Mouse (Mus musculus) mesoderm, embryonic 11.5 days (tissue): Measurements from ENCODE around the gene Tmem230.
"Not testable (repeated sequence)": the region's sequence is repeated elsewhere in the genome, so short reads cannot be mapped to it uniquely, and the experiment has no call there.

ENCODE experiments used
- DNase-seq: peaks from one replicate; pipeline ENCODE4 v3.0.0-alpha.2; 2012; ENCODE audit warnings: low read depth, low spot score

Gene Tmem230

DNA sequence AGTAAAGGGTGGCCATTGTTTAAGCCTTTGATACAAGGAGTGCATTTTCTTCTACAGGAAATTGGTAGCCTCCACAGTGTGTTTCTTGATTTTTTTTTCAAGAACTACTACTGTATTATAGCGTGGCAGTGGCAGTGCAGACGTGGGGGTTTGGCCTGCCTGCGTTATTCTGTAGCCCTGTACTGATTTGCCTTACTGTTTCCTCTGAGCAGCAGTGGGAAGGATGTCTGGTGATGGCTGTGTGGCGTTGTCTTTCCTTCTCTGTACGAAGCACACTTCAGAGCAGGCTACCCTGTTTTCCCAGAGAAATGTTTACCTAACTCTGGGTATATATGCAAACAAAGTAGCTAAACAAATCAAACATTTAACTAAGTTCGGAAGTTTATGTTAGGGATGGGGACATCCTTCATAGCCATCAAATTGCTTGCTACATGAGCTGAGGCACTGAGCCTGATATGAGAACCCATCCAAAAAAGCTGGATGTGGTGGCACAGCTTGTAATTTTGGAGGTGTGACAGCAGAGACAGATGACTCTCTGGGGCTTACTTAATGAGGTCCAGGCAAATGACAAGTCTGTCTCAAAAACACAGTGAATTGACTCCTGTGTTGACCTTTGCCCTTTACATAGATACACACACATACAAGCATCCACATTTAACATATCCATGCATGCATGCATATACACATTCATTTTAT lies 25.2 kb upstream of the Tmem230 start:
- DNase-seq: no peak

DNA sequence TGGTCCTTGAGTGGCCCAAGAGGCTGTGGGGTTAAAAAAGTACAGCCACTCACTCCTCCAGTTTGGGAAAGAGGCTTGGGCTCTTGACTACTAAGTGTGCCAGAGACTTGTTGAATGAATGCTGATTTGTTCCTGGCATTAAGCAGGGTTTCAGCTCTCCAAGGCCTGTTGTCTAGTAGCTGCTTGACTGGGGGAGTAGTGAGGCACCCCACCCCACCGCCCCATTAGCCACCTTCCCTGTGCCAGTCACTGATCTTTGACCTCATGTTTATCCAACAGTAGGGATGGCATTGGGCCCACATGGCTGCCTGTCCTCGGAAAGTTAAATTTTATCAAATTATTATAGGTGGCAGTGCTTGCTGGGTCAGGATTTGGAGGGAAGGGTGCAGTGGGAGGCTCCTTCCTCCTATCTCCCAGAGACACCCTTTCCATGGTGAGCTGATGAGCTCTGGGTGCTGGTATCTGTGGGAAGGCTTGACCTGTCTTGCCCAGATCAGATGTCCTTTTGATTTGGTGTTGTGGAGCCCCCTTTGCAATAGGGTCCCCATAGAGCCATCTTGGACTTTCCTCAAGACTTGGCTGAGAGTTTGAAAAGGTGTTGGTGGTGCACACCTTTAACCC lies 22.8 kb upstream of the Tmem230 start:
- no peak for DNase-seq

DNA sequence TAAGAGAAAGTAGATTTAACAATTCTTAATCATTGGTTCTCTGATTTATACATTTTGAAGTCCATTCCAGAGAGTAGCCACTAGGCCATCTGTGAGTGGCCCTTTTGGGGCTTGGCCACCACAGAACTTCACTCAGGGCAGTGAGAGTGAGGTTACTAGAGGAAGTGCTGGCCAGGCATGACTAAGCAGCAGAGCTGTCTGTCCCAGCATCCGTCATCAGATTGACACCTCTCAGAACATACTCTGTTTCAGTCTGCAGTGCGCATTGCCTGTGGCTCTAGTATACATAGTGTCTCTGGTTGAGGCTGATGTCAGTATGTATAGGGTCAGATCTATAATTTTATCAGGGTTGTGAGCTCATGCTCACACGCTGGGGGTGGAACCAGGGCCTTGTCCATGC lies 21.6 kb upstream of the Tmem230 start:
- DNase-seq: no peak

DNA sequence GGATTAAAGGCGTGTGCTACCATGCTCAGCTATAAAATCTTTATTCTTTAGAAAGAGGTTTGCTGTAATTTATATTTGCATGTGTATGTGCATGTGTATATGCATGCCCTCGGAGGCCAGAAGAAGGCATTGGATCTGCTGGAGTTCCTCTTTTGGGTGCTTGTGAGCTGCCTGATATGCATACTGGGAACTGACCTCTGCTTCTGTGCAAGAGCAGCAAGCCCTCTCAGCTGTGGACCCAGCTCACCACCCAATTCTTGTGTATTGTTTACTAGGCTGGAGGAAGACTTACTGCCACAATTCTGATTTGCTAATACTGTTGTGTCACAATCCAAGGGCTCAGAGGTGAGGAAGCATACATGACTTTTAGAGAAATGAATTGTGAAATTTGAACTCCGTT lies 18.5 kb upstream of the Tmem230 start:
- DNase-seq: no peak

DNA sequence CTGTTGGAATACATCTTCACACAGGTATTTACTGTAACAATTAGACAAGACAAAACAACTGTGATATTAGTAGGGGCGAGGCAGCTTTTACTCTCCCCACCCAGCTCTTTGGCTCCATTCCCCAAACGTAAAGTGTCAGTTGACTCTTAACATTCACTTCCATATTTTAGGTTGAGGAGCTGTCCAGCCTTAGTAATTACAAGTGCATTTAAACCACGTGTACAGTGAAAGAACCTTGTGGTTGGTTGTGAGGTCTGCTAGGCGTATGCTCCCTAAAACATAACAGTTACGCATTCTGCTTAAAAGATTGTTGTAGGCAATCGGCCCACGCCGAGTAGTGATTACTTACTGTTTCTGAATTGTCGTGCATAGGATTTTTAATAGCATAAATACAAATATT lies 17.6 kb upstream of the Tmem230 start:
- no peak for DNase-seq

DNA sequence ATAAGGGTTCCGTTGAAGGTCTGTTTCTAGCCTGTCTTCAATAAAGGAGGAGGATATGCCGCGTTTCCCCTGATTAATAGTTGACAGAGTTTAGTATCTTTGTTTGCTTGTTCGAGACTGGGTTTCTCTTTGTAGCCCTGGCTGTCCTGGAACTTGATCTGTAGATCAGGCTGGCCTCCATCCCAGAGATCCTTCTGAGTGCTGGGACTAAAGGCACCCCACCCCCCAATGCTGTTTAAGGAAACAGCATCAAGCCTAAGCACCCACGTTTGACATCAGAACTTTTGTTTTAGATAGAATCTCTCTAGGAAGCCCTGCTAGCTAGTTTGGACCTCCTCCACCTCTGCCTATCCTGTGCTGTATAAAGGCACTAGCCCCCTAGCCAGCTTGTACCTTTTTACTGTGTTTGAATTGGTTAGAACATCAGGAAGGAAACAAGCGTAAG lies 16.7 kb upstream of the Tmem230 start:
- DNase-seq: no peak

DNA sequence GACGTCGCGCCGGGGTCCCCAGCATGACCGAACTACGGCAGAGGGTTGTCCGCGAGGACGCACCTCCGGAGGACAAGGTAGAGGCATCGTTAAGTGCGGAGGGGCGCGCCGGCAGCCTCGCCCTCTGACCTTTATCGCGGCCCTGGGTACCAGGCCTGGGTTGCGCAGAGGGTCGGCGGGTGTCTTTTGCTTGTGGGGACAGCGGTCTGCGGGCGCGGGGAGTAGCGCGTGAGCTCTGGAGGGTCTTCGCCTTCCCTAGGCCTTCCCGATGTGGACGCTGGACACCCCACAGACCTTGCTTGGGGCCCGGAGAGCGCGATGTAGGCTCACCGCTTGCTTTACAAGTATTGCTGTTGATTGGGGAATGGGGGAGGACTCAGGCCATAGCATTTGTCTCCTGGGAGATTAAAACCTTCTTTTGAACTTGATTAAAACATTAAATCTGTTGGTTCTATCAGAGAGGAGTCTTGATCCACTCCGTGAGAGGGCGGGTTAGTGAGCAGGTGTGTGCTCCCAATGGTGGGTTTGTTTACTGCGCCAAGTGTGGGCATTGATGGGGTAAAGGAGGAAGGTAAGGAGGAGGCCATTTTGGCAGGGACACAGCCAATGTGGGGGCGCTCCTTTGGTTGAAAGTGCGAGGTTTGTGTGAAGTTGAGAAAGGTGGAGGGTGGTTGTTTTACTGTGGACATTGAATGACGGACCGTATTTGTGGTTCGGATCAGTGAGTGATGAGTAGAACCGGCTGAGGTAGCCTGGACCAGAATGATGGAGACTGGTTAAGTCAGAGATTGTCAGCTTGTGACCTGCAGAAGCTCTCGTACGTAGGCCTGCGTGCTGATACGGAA lies 16.0 kb upstream of the Tmem230 start:
- no peak for DNase-seq

DNA sequence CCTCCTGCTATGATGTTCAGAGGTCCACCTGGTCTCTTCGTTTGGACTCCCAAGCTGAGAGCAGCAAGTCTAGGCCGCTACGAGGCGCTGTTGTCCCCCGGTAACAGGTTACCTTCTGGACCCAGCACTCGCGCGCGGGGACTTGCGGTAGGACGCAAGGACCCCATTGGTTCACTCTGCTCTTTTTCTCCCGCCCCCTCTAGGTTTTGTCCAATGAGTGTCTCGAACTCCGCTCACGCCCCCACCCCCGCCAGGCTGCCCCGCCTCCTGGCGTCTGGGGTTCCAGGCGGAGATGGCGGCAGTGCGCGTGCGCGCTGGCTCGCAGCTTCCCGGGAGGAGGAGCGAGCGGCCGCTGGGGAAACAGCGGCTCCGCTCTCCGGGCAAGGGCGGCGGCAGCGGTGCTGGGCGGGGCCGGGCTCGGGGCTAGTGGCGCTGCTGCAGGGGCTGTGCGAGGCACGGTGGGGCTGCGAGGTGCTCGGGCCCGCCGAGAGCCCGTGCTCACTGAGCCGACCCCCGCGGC lies 15.3 kb upstream of the Tmem230 start, which contains the start of gene Cds2:
Cds2 (plus strand) TSS at position 270 of the 520 bp plus-strand sequence.
- DNase-seq: peak; percentile 99

DNA sequence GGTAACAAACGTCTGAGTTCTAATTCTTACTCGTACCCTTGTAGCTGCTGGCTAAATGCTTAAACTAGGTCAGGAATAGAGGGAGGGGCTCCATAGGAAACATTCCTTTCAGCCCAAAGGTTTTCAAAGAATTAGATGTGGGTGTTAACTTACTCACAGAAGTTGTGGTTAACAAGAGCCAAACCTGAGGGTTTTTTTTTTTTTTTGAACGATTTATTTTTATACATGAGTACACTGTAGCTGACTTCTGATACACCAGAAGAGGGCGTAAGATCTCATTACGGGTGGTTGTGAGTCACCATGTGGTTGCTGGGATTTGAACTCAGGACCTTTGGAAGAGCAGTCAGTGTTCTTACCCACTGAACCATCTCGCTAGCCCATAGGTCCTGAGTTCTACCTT lies 14.6 kb upstream of the Tmem230 start:
- no peak for DNase-seq

DNA sequence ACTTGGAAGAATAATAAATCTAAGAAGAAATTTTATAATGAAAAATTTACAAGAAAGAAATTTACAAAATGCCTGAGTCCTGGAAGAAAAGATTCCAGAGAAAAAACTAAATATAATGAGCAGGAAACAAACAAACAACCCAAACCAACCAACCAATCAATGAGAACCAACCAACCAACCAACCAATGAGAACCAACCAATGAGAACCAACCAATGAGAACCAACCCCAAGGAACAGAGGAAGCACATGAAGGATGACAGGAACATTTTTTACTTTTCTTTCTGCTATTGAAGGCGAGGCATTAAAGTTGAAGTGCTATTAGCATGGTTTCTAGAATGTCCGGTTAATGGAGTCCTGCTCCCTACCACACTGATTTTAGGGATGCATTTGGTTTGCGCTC lies 13.0 kb upstream of the Tmem230 start:
- no peak for DNase-seq

DNA sequence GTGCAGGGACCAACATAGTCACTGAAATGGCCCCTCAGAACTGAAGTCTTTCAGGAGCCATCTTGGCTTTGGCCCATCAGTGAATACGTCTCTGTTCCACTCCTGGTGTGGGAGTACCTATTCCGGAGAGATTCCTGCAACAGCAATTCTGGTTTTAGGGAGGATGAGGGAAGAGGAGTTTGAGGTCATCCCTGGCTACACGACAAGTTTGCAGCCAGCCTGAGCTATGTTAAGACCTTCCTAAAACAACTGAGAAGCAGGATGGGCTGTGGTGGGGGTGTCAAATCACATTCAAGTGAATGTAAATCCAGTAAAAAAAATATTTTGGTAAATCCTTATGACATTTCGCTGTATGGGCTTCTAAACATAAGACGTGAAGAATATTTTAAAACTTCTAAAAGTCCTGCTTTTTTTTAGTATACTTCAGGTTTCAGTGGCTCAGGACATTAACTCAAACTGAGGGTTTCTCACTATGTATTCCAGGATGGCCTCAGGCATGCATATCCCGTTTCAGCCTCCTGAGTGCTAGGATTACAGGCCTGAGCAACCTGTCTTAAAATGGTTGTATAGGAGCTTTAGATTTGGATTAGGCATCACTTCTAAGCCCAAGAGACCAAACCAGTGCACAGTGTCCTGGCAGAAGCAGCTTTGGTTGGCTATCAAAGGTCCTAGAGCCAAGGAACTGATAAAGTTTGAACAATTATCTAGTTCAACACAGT lies 9.9 kb upstream of the Tmem230 start:
- DNase-seq: no peak

DNA sequence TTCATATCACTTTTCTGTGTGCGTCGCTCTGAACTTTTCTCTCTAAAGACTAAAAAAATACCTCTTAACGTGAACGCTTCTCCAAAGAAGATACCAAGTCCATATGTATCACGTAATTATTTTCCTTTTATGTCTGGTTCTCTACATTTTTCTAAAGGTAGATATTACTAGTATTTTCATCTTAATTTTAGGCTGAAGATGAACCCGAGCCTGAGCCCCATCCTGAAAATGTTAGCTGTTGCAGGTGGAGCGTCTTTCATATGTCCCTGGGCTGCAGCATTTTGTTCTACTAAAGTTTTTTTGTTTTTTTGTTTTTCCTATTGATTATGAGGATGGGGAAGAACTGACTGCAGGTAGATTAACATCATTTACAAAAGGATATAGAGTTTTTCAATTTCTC lies 6.0 kb upstream of the Tmem230 start:
- no peak for DNase-seq

DNA sequence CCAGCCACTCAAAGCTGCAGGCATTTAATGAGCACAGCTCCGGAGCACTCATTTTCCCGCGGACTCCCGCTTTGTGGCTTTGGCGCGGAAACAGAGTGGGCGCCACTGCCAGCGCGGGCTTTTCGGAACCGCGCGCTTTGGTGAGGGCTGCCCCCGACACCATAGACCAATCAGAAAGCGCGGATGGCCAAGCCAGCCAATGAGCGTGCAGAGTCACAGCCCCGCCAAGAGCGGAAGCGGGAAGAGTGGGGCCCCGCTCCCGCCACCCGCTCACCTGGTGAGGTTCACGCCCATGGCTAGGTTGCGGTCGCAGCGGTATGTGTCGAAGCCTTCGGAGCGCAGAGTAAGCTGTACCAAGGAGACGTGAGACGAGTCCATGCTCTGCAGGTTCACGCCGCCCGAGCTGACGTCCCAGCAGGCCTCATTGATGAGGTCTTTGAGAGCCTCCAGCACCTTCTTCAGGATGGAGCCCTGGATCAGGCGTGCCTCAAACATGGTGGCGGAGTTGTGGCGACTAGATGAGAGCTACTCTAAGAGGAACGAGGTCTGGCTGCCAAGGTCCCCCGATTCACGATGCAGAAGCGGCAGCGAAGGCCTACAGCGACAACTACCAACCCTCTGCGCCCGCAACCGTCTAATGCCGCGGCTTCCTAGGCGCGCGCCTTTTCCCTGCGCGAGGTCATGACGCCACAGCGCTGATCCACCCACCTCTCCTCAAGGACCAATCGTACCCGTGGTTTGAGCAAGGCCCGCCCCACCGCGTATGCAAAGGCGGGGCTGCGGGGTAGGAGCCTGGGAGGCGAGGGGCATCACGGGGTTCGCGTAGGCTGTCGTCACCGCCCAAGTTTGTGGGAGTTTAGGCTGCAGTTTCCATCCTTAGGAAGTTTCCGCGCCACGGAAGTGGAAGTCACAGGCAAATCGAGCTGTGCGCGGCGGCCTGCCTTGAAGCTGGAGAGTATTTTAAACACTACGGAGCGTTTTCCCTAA lies 5.2 kb upstream of the Tmem230 start, which contains the start of gene Pcna:
Pcna (minus strand) TSS at position 773 of the 987 bp plus-strand sequence.
- peak; percentile 97 for DNase-seq

DNA sequence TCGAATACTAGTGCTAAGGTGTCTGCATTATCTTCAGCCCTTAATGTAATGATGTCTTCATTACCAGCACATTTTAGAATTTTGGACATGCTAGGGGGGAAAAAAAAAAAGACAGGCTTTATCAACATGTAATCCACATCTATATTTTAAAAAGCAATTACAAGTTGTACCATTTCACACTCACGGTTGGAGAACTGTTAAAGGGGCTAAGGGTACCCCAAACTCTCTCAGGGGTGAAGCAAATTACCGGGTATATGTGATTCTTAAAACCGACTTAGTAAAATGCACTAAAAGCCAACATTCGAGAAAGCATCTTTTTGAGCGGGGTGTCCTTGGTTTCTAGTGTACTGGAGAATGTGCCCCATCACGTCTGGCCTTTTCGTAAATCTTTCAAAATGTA lies 4.3 kb upstream of the Tmem230 start:
- DNase-seq: no peak

DNA sequence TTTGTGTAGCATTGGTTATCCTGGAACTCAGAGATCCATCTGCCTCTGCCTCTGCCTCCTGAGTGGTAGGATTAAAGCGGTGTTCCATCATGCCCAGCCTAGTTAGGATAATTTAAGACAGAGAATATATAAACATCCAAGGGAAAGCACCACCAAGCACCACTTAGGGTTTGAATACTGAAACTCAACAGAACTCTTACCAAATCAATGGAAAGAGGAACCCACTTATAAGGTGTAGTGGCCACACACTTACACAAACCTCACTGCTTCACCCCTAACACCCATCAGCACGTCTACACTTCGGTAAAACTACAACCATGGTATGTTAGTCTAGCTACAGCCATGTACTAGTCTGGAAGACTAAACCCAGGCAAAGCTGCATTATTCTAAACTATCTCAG lies 4.2 kb downstream of the Tmem230 start:
- DNase-seq: no peak

DNA sequence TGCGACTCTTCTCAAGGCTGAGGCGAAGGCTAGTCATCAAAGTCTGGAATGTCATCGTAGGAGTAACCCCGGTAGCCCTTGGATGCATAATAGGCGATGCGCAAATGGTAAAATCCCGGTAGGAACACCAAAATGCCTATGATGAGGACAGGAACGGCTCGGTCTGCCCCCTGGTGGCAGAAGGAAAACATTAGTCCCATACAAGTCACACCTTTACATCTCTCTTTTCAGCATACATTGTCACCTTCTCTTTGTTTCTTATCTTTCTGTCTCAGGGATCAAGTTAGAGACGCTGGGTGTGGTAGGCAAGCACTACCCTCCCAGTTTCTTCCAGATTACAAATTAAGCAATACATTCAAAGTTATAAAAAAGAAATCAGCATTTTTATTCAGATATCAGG lies 7.2 kb downstream of the Tmem230 start:
- not testable (repeated sequence) for DNase-seq

DNA sequence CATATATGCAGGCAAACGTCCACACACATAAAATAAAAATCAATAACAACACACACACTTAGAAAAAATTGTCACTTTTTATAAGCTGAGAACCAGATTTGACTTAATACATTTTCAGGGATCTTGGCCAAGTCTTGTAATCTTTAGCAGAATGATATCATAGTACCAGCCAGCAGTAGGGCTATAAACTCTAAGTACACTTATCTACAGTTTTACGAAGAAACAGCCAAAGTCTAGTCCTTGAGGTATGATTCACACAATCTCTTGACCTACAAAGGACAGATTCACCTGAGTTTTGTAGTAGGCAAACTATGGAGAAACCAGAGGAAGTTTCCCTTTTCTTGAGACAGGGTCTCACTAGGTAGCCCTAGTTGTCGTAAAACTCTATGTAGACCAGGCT lies 8.2 kb downstream of the Tmem230 start:
- not testable (repeated sequence) for DNase-seq

DNA sequence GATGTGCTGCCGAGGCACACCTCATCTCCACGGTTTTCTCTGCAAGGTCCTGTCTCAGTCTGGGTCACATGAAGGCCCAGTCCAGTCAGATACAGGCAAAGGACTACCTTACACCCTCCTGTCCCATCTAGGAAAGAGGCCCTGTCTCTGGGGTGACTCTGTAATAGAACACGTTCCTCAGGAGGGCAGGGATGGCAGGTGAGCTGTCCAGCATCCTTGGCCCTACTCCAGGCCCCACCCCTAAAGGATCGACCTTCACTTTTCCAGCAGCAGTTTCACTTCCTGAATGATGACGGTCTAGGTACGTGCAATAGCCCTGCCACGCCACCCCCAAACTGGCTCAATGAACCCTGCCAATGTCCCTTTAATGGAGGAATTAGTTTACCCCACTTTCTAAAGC lies 11.6 kb downstream of the Tmem230 start:
- no peak for DNase-seq

DNA sequence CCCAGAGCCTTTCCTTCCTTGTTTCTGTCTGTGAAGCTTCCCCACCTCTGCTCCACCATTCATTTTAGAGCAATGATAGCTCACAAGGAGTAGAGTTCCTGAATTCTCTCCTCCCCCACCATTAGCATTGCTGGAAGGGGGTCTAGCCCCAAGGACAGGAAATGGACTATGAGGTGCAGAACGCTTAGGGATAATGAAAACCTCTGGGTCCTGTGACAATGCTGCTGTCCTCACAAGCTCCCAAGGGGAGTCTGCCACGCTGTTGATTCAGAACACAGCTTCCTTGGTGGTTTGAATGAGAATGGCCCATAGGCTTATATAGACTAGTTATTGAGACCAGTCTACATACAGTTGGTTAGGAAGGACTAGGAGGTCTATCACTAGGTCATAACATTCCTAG lies 12.3 kb downstream of the Tmem230 start:
- DNase-seq: no peak

DNA sequence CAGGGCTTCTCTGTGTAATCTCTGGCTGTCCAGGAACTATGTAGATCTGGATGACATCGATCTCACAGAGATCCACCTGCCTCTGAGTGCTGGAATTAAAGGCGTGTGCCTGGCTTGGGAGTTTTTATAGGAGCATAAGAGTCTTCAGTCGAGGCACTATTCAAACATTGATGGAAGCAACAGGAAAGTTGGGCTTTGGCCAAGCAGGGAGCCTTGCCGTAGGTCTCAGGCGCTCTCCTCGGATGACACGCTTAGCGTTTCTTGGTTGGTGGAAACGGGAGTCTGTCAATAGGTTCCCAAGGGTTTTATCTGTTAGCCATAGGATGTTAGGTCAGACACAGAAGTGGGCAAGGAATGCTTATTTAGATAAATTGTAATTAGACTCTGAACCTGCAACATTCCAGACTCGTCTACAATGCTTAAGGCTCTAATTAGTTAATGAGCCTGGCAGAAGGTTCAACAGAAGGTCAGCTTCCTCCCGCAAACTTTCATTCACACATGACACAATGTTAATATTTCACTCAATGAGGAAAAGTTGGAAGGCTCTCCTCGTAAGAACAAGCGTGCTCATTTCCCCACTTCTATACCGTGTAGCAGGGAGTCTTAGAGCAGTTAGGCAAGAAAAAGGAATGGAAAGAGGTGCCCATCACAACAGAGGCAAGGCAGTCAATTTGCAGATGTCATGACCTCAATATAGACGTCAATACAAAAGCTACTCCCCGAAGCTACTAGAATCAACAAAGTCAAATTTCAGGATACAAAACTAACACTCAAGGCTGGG lies 13.4 kb downstream of the Tmem230 start:
- no peak for DNase-seq
